Mouse (Mus musculus): ENCODE results near the gene Rps9. TPM values are rescaled to one million over a fixed set of nuclear protein-coding genes. Genes with fewer than 3 reads are reported as not detected.
"Not testable (repeated sequence)": the region's sequence is repeated elsewhere in the genome, so short reads cannot be mapped to it uniquely, and the experiment has no call there.

Rps9 gene
- total and polyA plus RNA-seq, 2 experiments from 2014 or later, result 816 to 888 TPM

DNA sequence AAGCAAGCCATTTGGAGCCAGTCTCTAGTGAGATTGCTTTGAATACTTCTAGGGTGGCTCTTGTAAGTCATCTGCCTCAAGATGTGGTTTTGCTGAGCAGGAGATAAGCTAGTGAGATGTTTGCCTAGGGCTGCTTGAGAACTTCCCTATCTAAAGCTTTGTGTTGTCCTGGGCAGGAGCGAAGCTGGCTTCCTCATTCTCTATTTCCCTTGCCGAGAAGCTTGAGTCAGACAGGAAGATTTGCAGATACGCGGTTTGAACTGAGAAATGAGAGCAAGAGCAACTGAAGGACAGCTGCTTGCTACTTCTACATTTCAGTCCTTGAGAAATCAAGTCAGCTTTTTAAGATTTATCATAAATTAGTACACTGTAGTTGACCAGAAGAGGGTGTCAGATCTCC is 3.2 kb downstream of the Rps9 start:
- Histone ChIP-seq H3K4me2 (ENCODE audit: low read depth, low read length) (no peak overlapping the region), H3K27ac (ENCODE audit: low read depth) (no peak overlapping the region), H3K4me3 (ENCODE audit: low read depth, low read length) (no peak overlapping the region), H3K36me3 (replicated peaks; ENCODE audit: control insufficient read depth, insufficient read depth, low read length) (peaks cover 23% of the 10 kb centered on the region), H3K9me3 (replicated peaks; ENCODE audit: control insufficient read depth, low read length) (no peaks in the 10 kb centered on the region), H3K9ac (replicated peaks; ENCODE audit: low read depth, low read length) (no peak overlapping the region), H3K4me1 (ENCODE audit: control insufficient read depth, insufficient read depth) (peaks cover 16% of the 10 kb centered on the region), H3K27me3 (ENCODE audit: control insufficient read depth, insufficient read depth, low read length) (no peaks in the 10 kb centered on the region)
- TF ChIP-seq EP300 (IDR thresholded peaks at IDR 0.05; ENCODE audit: low read depth) (no peak), CTCF (IDR thresholded peaks at IDR 0.05; ENCODE audit: low read depth) (no peak)
- DNase-seq (ENCODE audit: low spot score) (no peak), ATAC-seq (ENCODE audit: insufficient read depth, low read depth) (no peak)
- 50% methylated on average over 4 of the region's 4 CpGs for WGBS

GRCm38 (mm10) chr7:3707568-3708413 is 4.0 kb downstream of the Rps9 start:
- Histone ChIP-seq H3K9ac (replicated peaks; ENCODE audit: low read depth, low read length) (no peak overlapping the region), H3K9me3 (replicated peaks; ENCODE audit: control insufficient read depth, low read length) (no peaks in the 10 kb centered on the region), H3K27ac (ENCODE audit: low read depth) (peak overlapping the region; percentile 7; the same call in 1 of the 2 replicates), H3K27me3 (ENCODE audit: control insufficient read depth, insufficient read depth, low read length) (no peaks in the 10 kb centered on the region), H3K4me2 (ENCODE audit: low read depth, low read length) (no peak overlapping the region), H3K36me3 (replicated peaks; ENCODE audit: control insufficient read depth, insufficient read depth, low read length) (peaks cover 23% of the 10 kb centered on the region), H3K4me1 (ENCODE audit: control insufficient read depth, insufficient read depth) (peaks cover 16% of the 10 kb centered on the region), H3K4me3 (ENCODE audit: low read depth, low read length) (no peak overlapping the region)
- ATAC-seq (ENCODE audit: insufficient read depth, low read depth) (no peak), DNase-seq (ENCODE audit: low spot score) (no peak)
- WGBS, result 51% methylated on average over 7 of the region's 7 CpGs
- TF ChIP-seq CTCF (IDR thresholded peaks at IDR 0.05; ENCODE audit: low read depth) (no peak), EP300 (IDR thresholded peaks at IDR 0.05; ENCODE audit: low read depth) (no peak)

GRCm38 (mm10) chr7:3708447-3708980 is 4.7 kb downstream of the Rps9 start:
- not testable (repeated sequence) for H3K9ac ChIP-seq (replicated peaks; ENCODE audit: low read depth, low read length); H3K4me2 ChIP-seq (ENCODE audit: low read depth, low read length); H3K9me3 ChIP-seq (replicated peaks; ENCODE audit: control insufficient read depth, low read length); ATAC-seq (ENCODE audit: insufficient read depth, low read depth); H3K4me3 ChIP-seq (ENCODE audit: low read depth, low read length); H3K27ac ChIP-seq (ENCODE audit: low read depth); DNase-seq (ENCODE audit: low spot score); H3K27me3 ChIP-seq (ENCODE audit: control insufficient read depth, insufficient read depth, low read length)
- Histone ChIP-seq H3K4me1 (ENCODE audit: control insufficient read depth, insufficient read depth) (peaks cover 16% of the 10 kb centered on the region), H3K36me3 (replicated peaks; ENCODE audit: control insufficient read depth, insufficient read depth, low read length) (peaks cover 23% of the 10 kb centered on the region)
- WGBS, result 42% methylated on average over 5 of the region's 5 CpGs

GRCm38 (mm10) chr7:3709000-3709399 is 5.2 kb downstream of the Rps9 start:
- TF ChIP-seq CTCF (IDR thresholded peaks at IDR 0.05; ENCODE audit: low read depth) (no peak), EP300 (IDR thresholded peaks at IDR 0.05; ENCODE audit: low read depth) (no peak)
- Histone ChIP-seq H3K4me3 (ENCODE audit: low read depth, low read length) (no peak overlapping the region), H3K4me1 (ENCODE audit: control insufficient read depth, insufficient read depth) (peaks cover 16% of the 10 kb centered on the region), H3K4me2 (ENCODE audit: low read depth, low read length) (no peak overlapping the region), H3K27ac (ENCODE audit: low read depth) (no peak overlapping the region), H3K36me3 (replicated peaks; ENCODE audit: control insufficient read depth, insufficient read depth, low read length) (peaks cover 23% of the 10 kb centered on the region), H3K27me3 (ENCODE audit: control insufficient read depth, insufficient read depth, low read length) (no peaks in the 10 kb centered on the region), H3K9ac (replicated peaks; ENCODE audit: low read depth, low read length) (no peak overlapping the region), H3K9me3 (replicated peaks; ENCODE audit: control insufficient read depth, low read length) (no peaks in the 10 kb centered on the region)
- no peak for DNase-seq (ENCODE audit: low spot score)
- ATAC-seq (ENCODE audit: insufficient read depth, low read depth), result no peak
- WGBS, result 73% methylated on average over 1 of the region's 1 CpGs

DNA sequence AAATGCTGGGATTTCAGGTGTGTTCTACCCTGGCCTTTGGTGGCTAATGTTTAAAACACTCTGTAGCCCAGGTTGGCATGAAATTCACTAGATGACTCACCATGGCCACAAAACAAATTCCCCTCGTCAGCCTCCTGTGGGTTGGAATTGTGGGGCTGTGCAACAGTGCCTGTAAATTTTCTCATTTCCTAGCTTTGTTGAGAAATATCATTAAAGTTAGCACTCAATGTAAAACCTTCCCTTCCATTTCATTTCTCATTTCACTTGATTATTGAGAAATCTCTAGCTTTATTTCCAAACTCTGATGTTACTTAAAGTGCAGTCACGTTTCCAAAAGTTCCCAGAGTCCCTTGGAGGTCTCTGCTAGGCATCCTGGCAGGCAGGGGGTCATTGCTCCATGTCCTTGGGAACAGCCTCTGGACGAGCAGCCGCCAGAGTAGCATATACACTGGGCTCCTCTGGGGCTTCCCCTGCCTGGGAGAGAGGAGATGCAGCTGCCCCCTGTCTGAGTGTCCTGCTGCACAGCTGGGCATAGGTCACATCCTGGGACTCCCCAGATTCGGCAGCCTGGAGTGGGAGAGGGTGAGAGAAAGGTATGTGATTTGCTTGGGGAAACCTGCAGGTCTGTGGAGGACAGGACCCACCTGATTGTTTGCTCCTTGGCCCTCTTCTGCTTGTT is 8.6 kb downstream of the Rps9 start:
- Histone ChIP-seq H3K36me3 (replicated peaks; ENCODE audit: control insufficient read depth, insufficient read depth, low read length) (peaks cover 8% of the 10 kb centered on the region; the same call in 1 of the 2 replicates), H3K9me3 (replicated peaks; ENCODE audit: control insufficient read depth, low read length) (no peaks in the 10 kb centered on the region), H3K4me2 (ENCODE audit: low read depth, low read length) (no peak overlapping the region), H3K27me3 (ENCODE audit: control insufficient read depth, insufficient read depth, low read length) (no peaks in the 10 kb centered on the region), H3K27ac (ENCODE audit: low read depth) (no peak overlapping the region), H3K9ac (replicated peaks; ENCODE audit: low read depth, low read length) (no peak overlapping the region), H3K4me1 (ENCODE audit: control insufficient read depth, insufficient read depth) (no peaks in the 10 kb centered on the region), H3K4me3 (ENCODE audit: low read depth, low read length) (no peak overlapping the region)
- 27% methylated on average over 5 of the region's 5 CpGs for WGBS
- DNase-seq (ENCODE audit: low spot score) (no peak), ATAC-seq (ENCODE audit: insufficient read depth, low read depth) (no peak)
- TF ChIP-seq EP300 (IDR thresholded peaks at IDR 0.05; ENCODE audit: low read depth) (no peak), CTCF (IDR thresholded peaks at IDR 0.05; ENCODE audit: low read depth) (no peak)
